Mouse (Mus musculus) heart, postnatal 36 days (tissue): ENCODE results near the gene Bod1l. TPM values are rescaled to one million over a fixed set of nuclear protein-coding genes. Genes with fewer than 3 reads are reported as not detected.

Source experiments
- DNase-seq, 2 experiments: peaks; one replicate each; pipeline ENCODE4 v3.0.0; 2021 to 2022
- intact Hi-C: fragments of 180-260 bp; cut with DNase I; formaldehyde crosslinking; loops from one replicate; pipeline ENCODE4 v1.15.1; 2025
- microRNA-seq, 2 experiments: library from miRNA; unstranded; fragments of <30 nt; microRNA quantifications; one replicate each; pipeline ENCODE4 v1.2.0; 2021; ENCODE audit warnings: borderline number of aligned reads in 2 of 2
- total RNA-seq, 2 experiments: library from RNA; stranded (reverse); gene quantifications; 2 replicates each; pipeline ENCODE4 v1.2.3; 2021

Gene Bod1l
- total RNA-seq, 2 experiments from 2014 or later = 19.2 to 19.6 TPM

GRCm38 (mm10) chr5:41761509-41762140, 82.5 kb downstream of the Bod1l start:
- intact Hi-C loops = no loop called here
- no peak for DNase-seq

GRCm38 (mm10) chr5:41760831-41761508, 83.1 kb downstream of the Bod1l start:
- DNase-seq = no peak
- intact Hi-C loops = no loop called here

- intact Hi-C loops = no loop called here
Measured at GRCm38 (mm10) chr5:41760071-41760470, 84.0 kb downstream of the Bod1l start.

GRCm38 (mm10) chr5:41758671-41759639, 85.2 kb downstream of the Bod1l start:
- no peak for DNase-seq
- intact Hi-C loops = no loop called here

More at GRCm38 (mm10) chr5:41760071-41760470, 84.0 kb downstream of the Bod1l start:
- no peak for DNase-seq

- no peak for DNase-seq
- intact Hi-C loops = no loop called here
Measured at GRCm38 (mm10) chr5:41757338-41757737, 86.8 kb downstream of the Bod1l start.

GRCm38 (mm10) chr5:41756396-41756795, 87.7 kb downstream of the Bod1l start:
- DNase-seq = no peak

GRCm38 (mm10) chr5:41755373-41755960, 88.6 kb downstream of the Bod1l start:
- no peak for DNase-seq
- intact Hi-C loops = no loop called here

More at GRCm38 (mm10) chr5:41756396-41756795, 87.7 kb downstream of the Bod1l start:
- intact Hi-C loops = no loop called here

GRCm38 (mm10) chr5:41754836-41755235, 89.3 kb downstream of the Bod1l start:
- intact Hi-C loops = no loop called here
- DNase-seq = no peak

GRCm38 (mm10) chr5:41754226-41754775, 89.8 kb downstream of the Bod1l start:
- intact Hi-C loops = no loop called here
- DNase-seq = no peak

- intact Hi-C loops = no loop called here
Measured at GRCm38 (mm10) chr5:41752721-41753120, 91.4 kb downstream of the Bod1l start.

GRCm38 (mm10) chr5:41744898-41745780, 99.0 kb downstream of the Bod1l start:
- intact Hi-C loops = no loop called here
- no peak for DNase-seq

More at GRCm38 (mm10) chr5:41752721-41753120, 91.4 kb downstream of the Bod1l start:
- DNase-seq = no peak

GRCm38 (mm10) chr5:41744234-41744633, 99.9 kb downstream of the Bod1l start:
- intact Hi-C loops = no loop called here
- no peak for DNase-seq

- intact Hi-C loops = no loop called here
- DNase-seq = no peak
Measured at GRCm38 (mm10) chr5:41738817-41739216, 105.3 kb downstream of the Bod1l start.

Small RNAs within 50 kb of the gene (microRNA-seq; reads per million reads assigned to microRNA genes)
- gene Mir6414 = 0 reads per million in 2 experiments

Other genes with a start within 250 kb of the Bod1l start
- 10 to 100 TPM; 88.5 to 91.7 TPM for gene Rab28, start 136.2 kb downstream of the Bod1l start, total RNA-seq
- gene Nkx3-2, start 79.8 kb downstream of the Bod1l start, total RNA-seq = not detected
- gene Gm16223, start 223.6 kb upstream of the Bod1l start, total RNA-seq = not detected